Mouse (Mus musculus) small intestine, adult 2 months (tissue): ENCODE measurements around the gene Ppp1r16b.

Experiments used
- CTCF ChIP-seq: fragments of 200-500 bp; IDR thresholded peaks from 2 replicates; pipeline ENCODE4 v1.5.1; 2012; ENCODE audit warnings: low read depth, mild to moderate bottlenecking, control low read depth, inconsistent platforms, low read length, moderate library complexity, mixed read lengths; ENCODE audit not compliant: insufficient replicate concordance, insufficient read length; ENCODE audit errors: extremely low read depth
- POLR2A ChIP-seq: fragments of 200-500 bp; IDR thresholded peaks from 2 replicates; pipeline ENCODE4 v1.6.1; 2012; ENCODE audit warnings: low read depth, mild to moderate bottlenecking, control low read depth, inconsistent platforms, low read length, moderate library complexity

DNA sequence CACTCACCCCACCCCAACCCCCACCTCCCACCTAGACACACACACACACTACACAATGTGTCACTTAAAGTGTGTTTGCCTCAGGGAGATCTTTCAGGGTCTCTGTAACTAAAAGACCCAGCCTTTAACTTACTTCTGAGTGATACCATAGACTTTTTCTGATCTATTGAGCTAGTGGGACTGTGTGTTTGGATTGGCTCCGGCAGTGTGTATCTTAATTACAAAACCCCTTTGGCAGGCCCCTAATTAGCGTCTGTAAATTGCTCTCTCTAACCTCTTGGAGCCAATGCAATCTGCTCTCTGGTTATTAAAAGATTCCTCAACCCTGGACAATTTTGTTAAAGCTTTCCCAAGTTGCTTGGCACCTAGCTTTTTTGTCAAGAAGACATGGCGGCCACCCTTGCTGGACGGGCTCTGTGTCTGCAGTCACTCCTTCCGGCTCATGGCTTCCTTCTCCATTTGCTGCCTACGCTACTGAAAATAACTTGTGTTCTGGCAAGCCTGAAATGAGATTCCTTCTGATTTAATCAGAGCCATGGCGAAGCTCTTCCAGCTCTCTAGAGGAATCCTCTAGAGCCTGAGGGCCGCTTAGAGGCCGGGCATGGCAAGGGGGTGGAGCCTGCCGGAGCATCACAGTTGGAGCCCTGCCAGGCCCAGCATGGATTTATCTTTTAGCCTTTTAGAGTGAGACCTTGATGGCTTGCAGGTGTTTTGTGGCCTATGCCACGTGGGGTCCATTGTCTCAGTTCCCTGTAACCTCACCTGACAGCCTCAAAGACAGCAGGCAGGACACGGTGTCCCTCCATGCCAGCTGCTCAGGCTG lies 46.9 kb downstream of the Ppp1r16b start:
- TF ChIP-seq POLR2A = no peak
- no peak for TF ChIP-seq CTCF
